Mouse (Mus musculus): ENCODE measurements around the gene Spata31. TPM values are rescaled to one million over a fixed set of nuclear protein-coding genes. Genes with fewer than 3 reads are reported as not detected.

The Spata31 gene
- total RNA-seq (2021), result not detected
- long read RNA-seq, experiment 1, result 0 reads
- long read RNA-seq, experiment 2, result 0 reads

GRCm38 (mm10) chr13:64917191-64917590, at the start of gene Spata31:
Gene Spata31 (plus strand): TSS chr13:64917406.
- no peak for DNase-seq (ENCODE audit: low spot score in 2 of 2)

- DNase-seq (ENCODE audit: low spot score in 2 of 2), result no peak
Observed at GRCm38 (mm10) chr13:64903132-64903531, 14.1 kb upstream of the Spata31 start.

- peak; percentile 8 to 27 for DNase-seq (ENCODE audit: low spot score in 2 of 2)
Observed at GRCm38 (mm10) chr13:64903585-64904208, 13.5 kb upstream of the Spata31 start, which contains the start of gene Cntnap3. Gene Cntnap3 (minus strand): TSS chr13:64903955.

Other genes starting within 250 kb of the Spata31 start
- gene Cntnap3, start 13.5 kb upstream of the Spata31 start, total RNA-seq (2021), result 1 to 10 TPM; 4.3 to 5.0 TPM
- not detected for gene Spata31d1c, start 115.7 kb downstream of the Spata31 start, total RNA-seq (2021)
- gene Prss47, start 135.4 kb downstream of the Spata31 start, total RNA-seq (2021), result not detected
- gene Mfsd14b, start 195.6 kb downstream of the Spata31 start, total RNA-seq (2021), result 10 to 100 TPM; 43.2 to 48.0 TPM
- gene Olfr465-ps1, start 220.7 kb downstream of the Spata31 start, total RNA-seq (2021), result not detected
- not detected for gene Olfr466, start 232.8 kb downstream of the Spata31 start, total RNA-seq (2021)